Comparison of ENCODE assay signal across 24 mouse cellular contexts in the genomic region with DNA sequence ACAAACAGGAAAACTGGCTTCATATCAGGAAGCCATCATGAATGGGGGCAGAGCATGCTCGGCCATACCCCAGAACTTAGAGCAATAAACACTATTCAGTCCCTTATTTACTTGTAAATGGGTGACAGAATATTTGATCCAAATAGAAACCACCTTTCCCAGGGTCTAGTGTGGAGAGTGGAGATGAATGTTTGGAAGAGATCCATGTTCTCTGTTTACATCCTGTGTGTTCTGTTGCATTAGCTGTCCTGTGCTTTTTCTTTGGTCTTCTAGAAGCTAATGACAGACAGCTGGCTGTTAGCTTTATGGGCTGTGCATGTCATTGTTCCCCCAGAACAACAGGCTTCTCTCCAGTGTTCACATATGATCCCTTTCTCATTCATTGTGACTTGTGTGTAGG.
"Had no signal": no experiment of that assay in that cellular context is flagged by ENCODE, and none has a peak within 500 bp of the region (broad histone marks: within the 10 kb centered on the region; RNA-seq: fewer than 3 reads in every experiment).

No protein-coding gene starts in this region.

- H3K4me1 ChIP-seq: heart, embryonic 10.5 days; heart, embryonic 12.5 days; hindbrain, embryonic 13.5 days; hindbrain, embryonic 15.5 days had no signal

- H3K36me3 ChIP-seq: heart, embryonic 10.5 days; heart, embryonic 12.5 days; hindbrain, embryonic 13.5 days; hindbrain, embryonic 15.5 days; kidney, embryonic 15.5 days; limb, embryonic 12.5 days; limb, embryonic 15.5 days had no signal

- H3K9me3 ChIP-seq: heart, embryonic 10.5 days; heart, embryonic 12.5 days; hindbrain, embryonic 15.5 days; kidney, embryonic 15.5 days; limb, embryonic 12.5 days; limb, embryonic 15.5 days had no signal

- H3K4me2 ChIP-seq: heart, embryonic 12.5 days; hindbrain, embryonic 13.5 days; hindbrain, embryonic 15.5 days; kidney, embryonic 15.5 days; limb, embryonic 12.5 days; limb, embryonic 15.5 days had no signal

- DNase-seq: forebrain, postnatal 0 days; gastrocnemius, postnatal 14 days; gastrocnemius, postnatal 36 days; heart, adult 18-20 months; heart, postnatal 14 days; heart, postnatal 36 days; kidney, adult 11 months; kidney, adult 2 months; kidney, adult 9 months; kidney, postnatal 14 days; kidney, postnatal 36 days; layer of hippocampus, adult 9-11 months; layer of hippocampus, postnatal 36 days; left cerebral cortex, postnatal 4 days had no signal

- ATAC-seq: forebrain, postnatal 0 days; hindbrain, postnatal 0 days; intestine, embryonic 16.5 days had no signal

- H3K27ac ChIP-seq: heart, embryonic 10.5 days; hindbrain, embryonic 13.5 days; hindbrain, embryonic 15.5 days; hindbrain, postnatal 0 days; kidney, embryonic 15.5 days; kidney, postnatal 0 days; limb, embryonic 12.5 days; limb, embryonic 15.5 days had no signal

- H3K4me3 ChIP-seq: heart, embryonic 10.5 days; heart, embryonic 12.5 days; hindbrain, embryonic 13.5 days; hindbrain, embryonic 15.5 days; kidney, embryonic 15.5 days; limb, embryonic 12.5 days; limb, embryonic 15.5 days had no signal

- H3K27me3 ChIP-seq: heart, embryonic 12.5 days; hindbrain, embryonic 13.5 days; hindbrain, embryonic 15.5 days; kidney, embryonic 15.5 days; limb, embryonic 12.5 days; limb, embryonic 15.5 days had no signal

- H3K9ac ChIP-seq: forebrain, postnatal 0 days; heart, embryonic 12.5 days; hindbrain, embryonic 13.5 days; hindbrain, embryonic 15.5 days; kidney, embryonic 15.5 days; limb, embryonic 12.5 days; limb, embryonic 15.5 days had no signal
